Mouse (Mus musculus) embryonic facial prominence, embryonic 11.5 days (tissue): ENCODE results near the gene Cwh43. TPM values are rescaled to one million over a fixed set of nuclear protein-coding genes. Genes with fewer than 3 reads are reported as not detected.

Experiments
- ATAC-seq: fragments of 200-750 bp; cut with Nextera tagmentation; replicated peaks from 2 replicates; pipeline ENCODE4 v1.8.0; 2017; ENCODE audit warnings: low read depth; ENCODE audit not compliant: insufficient number of reproducible peaks, low FRiP score, low TSS enrichment
- DNase-seq: peaks from one replicate; pipeline ENCODE4 v3.0.0-alpha.2; 2015; ENCODE audit warnings: low spot score
- H3K27ac ChIP-seq: fragments of 300-500 bp; sonication (generic); replicated peaks from 2 replicates; pipeline ENCODE4 v1.5.1; 2014; ENCODE audit warnings: mild to moderate bottlenecking, low read depth, low read length, control low read depth
- H3K27me3 ChIP-seq: fragments of 300-500 bp; sonication (generic); 2 replicates; pipeline ENCODE4 v1.6.1; 2014; ENCODE audit warnings: mild to moderate bottlenecking, low read length, moderate library complexity, mixed read lengths; ENCODE audit not compliant: control insufficient read depth, insufficient read depth
- H3K36me3 ChIP-seq: fragments of 300-500 bp; sonication (generic); replicated peaks from 2 replicates; pipeline ENCODE4 v1.6.1; 2014; ENCODE audit warnings: low read depth, mild to moderate bottlenecking, low read length, moderate library complexity, mixed read lengths; ENCODE audit not compliant: control insufficient read depth, insufficient read depth
- H3K4me1 ChIP-seq: fragments of 300-500 bp; sonication (generic); 2 replicates; pipeline ENCODE4 v1.6.1; 2014; ENCODE audit warnings: low read length, mixed read lengths; ENCODE audit not compliant: control insufficient read depth, insufficient read depth
- H3K4me2 ChIP-seq: fragments of 300-500 bp; sonication (generic); 2 replicates; pipeline ENCODE4 v1.6.1; 2014; ENCODE audit warnings: low read depth, mild to moderate bottlenecking, control low read depth, low read length, moderate library complexity
- H3K4me3 ChIP-seq: fragments of 300-500 bp; sonication (generic); 2 replicates; pipeline ENCODE4 v1.5.1; 2014; ENCODE audit warnings: low read depth, low read length, control low read depth
- H3K9ac ChIP-seq: fragments of 300-500 bp; sonication (generic); replicated peaks from 2 replicates; pipeline ENCODE4 v1.6.1; 2014; ENCODE audit warnings: mild to moderate bottlenecking, control low read depth, low read length
- H3K9me3 ChIP-seq: fragments of 300-500 bp; sonication (generic); replicated peaks from 2 replicates; pipeline ENCODE4 v1.6.1; 2016; ENCODE audit warnings: mild to moderate bottlenecking, low read length, inconsistent platforms, mixed read lengths; ENCODE audit not compliant: control insufficient read depth
- WGBS: fragments of 180-500 bp; shearing (Covaris S2); extraction: QIAGEN DNeasy Blood & Tissue Kit; methylation state at CpG from one replicate; pipeline ENCODE4 v1.1.7; 2014; 5-methylcytosine and 5-hydroxymethylcytosine counted together
- polyA plus RNA-seq: library from polyadenylated mRNA; unstranded; fragments of >200 nt; fragmentation: Nextera tagmentation; extraction: Ambion mirVana; gene quantifications from 2 replicates; pipeline ENCODE4 v1.2.1, GENCODE M21; 2014

The Cwh43 gene
- polyA plus RNA-seq, 1 experiment from 2014 or later, result 0.14 TPM

- Histone ChIP-seq H3K4me2 (no peak overlapping the region), H3K27ac (no peak overlapping the region), H3K36me3 (no peaks in the 10 kb centered on the region), H3K9me3 (no peaks in the 10 kb centered on the region), H3K4me3 (no peak overlapping the region), H3K9ac (no peak overlapping the region), H3K27me3 (no peaks in the 10 kb centered on the region), H3K4me1 (no peaks in the 10 kb centered on the region)
- peak; percentile 81 for DNase-seq
- 23% methylated on average over 14 of the region's 14 CpGs for WGBS
- no peak; the same call in 1 of the 2 replicates for ATAC-seq
These were observed 25.7 kb downstream of the Cwh43 start for GRCm38 (mm10) chr5:73431581-73431980.

- H3K9me3 ChIP-seq, result no peaks in the 10 kb centered on the region
- H3K27ac ChIP-seq, result no peak overlapping the region
- no peaks in the 10 kb centered on the region for H3K36me3 ChIP-seq
- H3K9ac ChIP-seq, result no peak overlapping the region
- no peaks in the 10 kb centered on the region for H3K27me3 ChIP-seq
- ATAC-seq, result no peak
- DNase-seq, result no peak
- WGBS, result 82% methylated on average over 6 of the region's 6 CpGs
- no peaks in the 10 kb centered on the region for H3K4me1 ChIP-seq
- H3K4me3 ChIP-seq, result no peak overlapping the region
- H3K4me2 ChIP-seq, result no peak overlapping the region
These were observed 26.9 kb downstream of the Cwh43 start for GRCm38 (mm10) chr5:73432805-73433204.

GRCm38 (mm10) chr5:73434764-73435163 lies 28.9 kb downstream of the Cwh43 start:
- Histone ChIP-seq H3K27ac (no peak overlapping the region), H3K27me3 (no peaks in the 10 kb centered on the region), H3K4me1 (no peaks in the 10 kb centered on the region), H3K36me3 (no peaks in the 10 kb centered on the region), H3K9ac (no peak overlapping the region), H3K9me3 (no peaks in the 10 kb centered on the region), H3K4me2 (no peak overlapping the region), H3K4me3 (no peak overlapping the region)
- DNase-seq, result no peak
- ATAC-seq, result no peak
- 72% methylated on average over 7 of the region's 7 CpGs for WGBS

DNA sequence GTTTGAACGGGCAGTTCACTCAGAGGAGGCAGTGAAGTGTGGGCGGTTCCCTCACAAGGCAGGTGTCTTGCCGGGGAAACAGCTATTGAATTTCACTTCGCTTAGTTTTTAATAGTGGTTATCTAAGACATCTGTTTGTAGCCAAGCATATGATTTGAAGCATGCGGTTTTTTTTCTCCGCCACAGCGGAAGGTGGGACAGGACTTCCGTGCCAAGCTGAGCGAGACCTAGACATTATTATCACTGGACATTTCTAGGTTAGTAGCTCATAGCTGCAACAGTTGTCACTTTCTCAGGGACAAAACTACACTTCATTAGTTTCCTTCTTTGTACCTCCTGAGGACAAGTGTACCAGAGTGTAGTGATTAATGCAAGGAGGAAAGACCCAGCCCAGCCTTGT lies 36.3 kb downstream of the Cwh43 start:
- no peak for ATAC-seq
- Histone ChIP-seq H3K4me3 (no peak overlapping the region), H3K27me3 (no peaks in the 10 kb centered on the region), H3K36me3 (no peaks in the 10 kb centered on the region), H3K9me3 (no peaks in the 10 kb centered on the region), H3K4me2 (no peak overlapping the region), H3K27ac (no peak overlapping the region), H3K4me1 (no peaks in the 10 kb centered on the region), H3K9ac (no peak overlapping the region)
- DNase-seq, result no peak
- WGBS, result 76% methylated on average over 9 of the region's 9 CpGs

DNA sequence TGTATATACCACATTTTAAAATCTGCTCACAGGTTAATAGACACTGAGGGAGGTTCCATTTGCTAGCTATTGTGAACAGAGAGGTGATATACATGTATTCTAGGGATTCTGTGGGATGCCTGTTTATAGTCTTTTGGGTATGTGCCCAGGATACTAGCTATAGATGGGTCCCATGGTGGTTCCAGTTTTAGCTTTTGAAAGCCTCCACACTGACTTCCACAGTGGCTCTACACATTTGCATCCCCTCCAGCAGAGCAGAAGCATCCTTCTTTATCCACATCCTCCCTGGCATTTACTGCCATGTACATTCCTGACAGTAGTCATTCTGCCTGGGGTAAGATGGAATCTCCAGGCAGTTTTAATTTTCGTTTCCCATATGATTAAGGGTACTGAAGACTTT lies 44.4 kb downstream of the Cwh43 start:
- no peaks in the 10 kb centered on the region for H3K36me3 ChIP-seq
- no peaks in the 10 kb centered on the region for H3K4me1 ChIP-seq
- DNase-seq (no peak), ATAC-seq (no peak)
- no peak overlapping the region for H3K9ac ChIP-seq
- H3K4me2 ChIP-seq, result no peak overlapping the region
- 79% methylated on average over 1 of the region's 1 CpGs for WGBS
- H3K9me3 ChIP-seq, result no peaks in the 10 kb centered on the region
- no peaks in the 10 kb centered on the region for H3K27me3 ChIP-seq
- H3K4me3 ChIP-seq, result no peak overlapping the region
- no peak overlapping the region for H3K27ac ChIP-seq

DNA sequence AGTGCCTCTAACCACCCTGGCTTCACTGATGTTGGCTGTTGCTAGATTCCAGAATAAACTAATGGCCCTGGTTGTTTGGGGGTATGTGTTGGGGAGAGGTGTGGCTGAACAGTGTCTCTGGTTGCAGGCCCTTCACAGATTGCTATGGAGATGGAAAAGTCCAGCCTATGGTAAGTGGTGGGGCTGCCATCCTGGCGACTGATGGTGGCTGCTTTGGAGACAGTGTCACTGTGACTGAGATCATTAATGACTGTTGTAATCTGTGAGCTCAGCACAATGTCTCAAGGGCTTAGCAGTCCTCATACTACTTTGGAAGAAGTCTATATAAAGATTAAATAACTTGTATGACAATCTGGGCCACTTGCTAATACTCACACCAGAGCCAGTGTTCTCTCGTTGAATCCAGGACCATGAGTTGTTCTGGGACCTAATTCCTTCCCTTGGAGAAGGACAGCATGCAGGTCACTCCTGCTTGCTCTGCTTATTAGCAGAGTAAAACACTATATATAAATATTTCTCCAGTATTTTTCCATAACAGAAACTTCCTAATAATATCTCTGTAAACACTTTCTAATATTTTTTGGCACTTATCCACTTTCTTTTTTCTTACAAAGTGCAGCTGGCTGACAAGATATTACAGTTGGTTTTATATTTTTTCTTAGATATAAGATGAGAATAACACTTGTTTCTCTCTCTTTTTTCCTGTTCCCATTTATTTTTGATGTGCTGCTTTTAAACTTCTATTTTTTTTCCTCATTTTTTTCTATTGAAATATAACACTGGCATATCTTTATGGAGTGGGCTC lies 48.8 kb downstream of the Cwh43 start:
- WGBS, result 79% methylated on average over 2 of the region's 2 CpGs
- Histone ChIP-seq H3K4me1 (no peaks in the 10 kb centered on the region), H3K27me3 (no peaks in the 10 kb centered on the region), H3K27ac (no peak overlapping the region), H3K9ac (no peak overlapping the region), H3K9me3 (no peaks in the 10 kb centered on the region), H3K4me2 (no peak overlapping the region), H3K4me3 (no peak overlapping the region), H3K36me3 (no peaks in the 10 kb centered on the region)
- ATAC-seq, result no peak
- DNase-seq, result no peak

DNA sequence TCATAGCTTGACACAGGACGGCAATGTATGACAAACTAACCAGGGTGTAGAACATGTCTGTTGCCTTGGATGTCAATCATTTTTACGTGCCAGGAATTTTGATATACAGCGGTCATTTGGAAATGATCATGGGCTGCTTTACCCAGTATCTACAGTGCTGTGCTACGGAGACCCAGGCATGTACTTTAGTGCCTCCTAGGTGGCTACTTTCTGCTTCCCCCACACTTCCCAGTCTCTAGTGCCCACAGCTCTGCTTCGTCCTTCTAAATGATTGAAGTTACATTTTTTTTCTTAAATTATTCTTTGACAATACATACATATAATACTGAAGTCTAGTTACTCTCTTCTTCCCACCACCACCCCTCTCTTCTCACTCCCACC lies 49.4 kb downstream of the Cwh43 start:
- no peak for DNase-seq
- WGBS, result 88% methylated on average over 5 of the region's 5 CpGs
- Histone ChIP-seq H3K4me2 (no peak overlapping the region), H3K36me3 (no peaks in the 10 kb centered on the region), H3K4me3 (no peak overlapping the region), H3K9ac (no peak overlapping the region), H3K9me3 (no peaks in the 10 kb centered on the region), H3K4me1 (no peaks in the 10 kb centered on the region), H3K27ac (no peak overlapping the region), H3K27me3 (no peaks in the 10 kb centered on the region)
- ATAC-seq, result no peak

DNA sequence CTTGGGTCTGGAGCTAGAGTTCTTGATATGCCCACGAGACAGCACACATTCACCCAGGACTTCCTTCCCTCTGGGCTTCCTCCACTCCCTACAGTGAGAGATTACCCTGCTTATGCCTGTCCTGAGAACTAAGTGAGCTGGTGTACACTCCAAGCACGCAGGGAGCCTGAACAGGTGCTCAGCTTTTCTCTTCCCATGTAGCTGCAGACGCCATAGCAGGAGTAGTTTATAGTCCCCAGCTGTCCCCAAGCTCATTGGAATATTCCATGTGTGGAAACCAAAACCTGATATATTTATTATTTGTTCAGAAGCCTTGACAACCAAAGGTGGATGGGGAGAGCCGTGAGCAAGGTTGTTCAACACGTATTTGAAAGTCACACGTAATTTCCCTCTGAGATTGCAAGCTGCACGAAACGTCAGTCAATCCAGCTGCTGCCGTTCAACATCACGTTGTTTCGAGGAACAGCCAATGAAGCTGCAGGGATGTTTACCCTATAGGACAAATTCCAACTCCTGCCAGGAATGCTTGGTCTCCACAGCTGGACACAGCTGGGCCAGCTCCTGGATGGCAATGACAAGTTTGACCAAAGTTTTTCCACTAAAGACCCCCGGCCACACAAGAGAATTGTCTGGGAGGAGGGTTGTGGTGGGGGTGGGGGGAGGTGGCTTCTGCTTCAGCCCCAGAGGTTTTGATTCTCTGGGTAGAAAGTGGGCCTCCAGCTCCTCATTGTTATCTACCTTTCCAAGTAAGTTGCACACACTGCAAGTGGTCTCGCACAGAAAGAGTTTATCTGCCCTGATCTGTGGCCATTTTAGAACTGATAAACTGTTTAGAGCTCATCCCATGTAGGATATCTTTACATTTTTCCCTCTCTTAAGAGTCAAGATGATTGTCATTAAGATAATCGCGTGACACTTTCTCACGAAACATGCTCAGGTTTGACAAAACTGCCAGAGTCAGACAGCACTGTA lies 62.9 kb downstream of the Cwh43 start:
- Histone ChIP-seq H3K4me3 (no peak overlapping the region), H3K36me3 (no peaks in the 10 kb centered on the region), H3K4me2 (no peak overlapping the region), H3K9me3 (no peaks in the 10 kb centered on the region), H3K4me1 (no peaks in the 10 kb centered on the region), H3K27me3 (no peaks in the 10 kb centered on the region), H3K9ac (no peak overlapping the region), H3K27ac (no peak overlapping the region)
- 83% methylated on average over 16 of the region's 16 CpGs for WGBS
- ATAC-seq, result no peak
- no peak for DNase-seq
